Mouse (Mus musculus): Measurements from ENCODE around the gene Cacna1e.

DNA sequence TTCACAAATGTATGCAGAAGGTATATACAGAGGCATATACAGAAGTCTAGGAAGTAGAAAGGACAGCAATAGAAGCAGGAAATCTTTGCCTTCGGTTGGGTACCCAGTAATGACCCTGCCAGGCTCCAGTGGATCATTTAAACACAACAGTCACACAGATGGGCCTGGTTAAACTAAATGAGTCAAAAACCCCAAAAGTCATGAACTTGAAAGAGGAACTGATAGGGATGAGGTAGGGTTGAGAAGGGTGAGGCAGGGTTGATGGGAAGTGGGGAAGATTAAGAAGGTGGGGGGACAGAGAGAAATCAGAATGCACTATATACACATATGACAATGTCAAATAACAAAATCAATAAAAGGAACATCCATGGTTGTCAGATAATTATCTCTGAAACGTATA lies 347.5 kb downstream of the Cacna1e start:
- no peak for TF ChIP-seq CTCF (IDR thresholded peaks at IDR 0.05; ENCODE audit: low read depth)
- no peak for TF ChIP-seq EP300 (optimal IDR thresholded peaks at IDR 0.05)
